Mouse (Mus musculus) layer of hippocampus, adult 18-20 months (tissue): ENCODE measurements around the gene Tspan1. TPM values are rescaled to one million over a fixed set of nuclear protein-coding genes. Genes with fewer than 3 reads are reported as not detected.

Source experiments
- DNase-seq, 2 experiments: peaks; one replicate each; pipeline ENCODE4 v3.0.0; 2022; ENCODE audit warnings: low spot score in 2 of 2
- total RNA-seq, 2 experiments: library from RNA; stranded (reverse); gene quantifications; 2 replicates each; pipeline ENCODE4 v1.2.3; 2021

The Tspan1 gene
- total RNA-seq, 2 experiments from 2014 or later = not detected

DNA sequence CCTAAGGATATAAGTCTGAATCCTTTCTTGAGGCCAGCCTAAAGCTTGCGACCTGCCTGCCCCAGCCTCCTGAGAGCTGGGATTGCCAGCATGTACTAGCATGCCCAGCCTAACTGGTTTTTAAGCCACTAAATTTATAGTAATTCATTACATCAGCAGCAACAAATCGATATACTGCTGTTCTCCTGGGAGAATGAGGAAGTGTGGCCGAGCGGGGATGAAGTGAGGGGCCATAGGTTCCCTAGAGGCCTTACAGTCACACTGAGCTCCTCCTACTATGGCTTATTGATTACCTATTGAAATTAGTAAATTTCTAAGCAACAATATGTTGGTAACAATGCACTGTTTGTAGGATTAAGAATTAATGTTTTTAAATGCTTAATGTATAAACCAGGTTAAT, 34.3 kb downstream of the Tspan1 start:
- no peak for DNase-seq

- DNase-seq = no peak
These were observed 39.4 kb downstream of the Tspan1 start for GRCm38 (mm10) chr4:116127956-116128355.

DNA sequence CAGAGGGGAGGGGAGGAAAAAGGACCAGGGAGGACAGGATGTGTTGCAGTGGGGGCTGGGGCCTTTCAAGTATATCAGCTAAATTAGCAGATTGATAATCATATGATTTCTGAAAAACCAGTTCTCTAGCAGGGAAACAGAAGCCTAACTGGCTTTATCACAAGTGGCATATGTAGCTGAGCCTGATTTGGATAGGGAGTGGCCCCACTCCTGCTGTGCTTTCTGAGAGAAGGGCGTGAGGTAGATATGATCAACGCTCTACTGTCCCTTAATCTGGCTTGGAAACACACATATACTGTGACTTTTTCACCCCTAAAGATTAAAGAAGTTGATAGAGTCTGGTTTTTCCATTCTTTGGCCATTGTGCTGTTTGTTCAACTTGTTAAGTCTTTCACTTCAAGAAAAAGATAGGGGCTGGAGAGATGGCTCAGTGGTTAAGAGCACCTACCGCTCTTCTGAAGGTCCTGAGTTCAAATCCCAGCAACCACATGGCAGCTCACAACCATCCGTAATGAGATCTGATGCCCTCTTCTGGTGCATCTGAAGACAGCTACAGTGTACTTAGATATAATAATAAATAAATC, 41.5 kb downstream of the Tspan1 start:
- peak in 1 of 2 experiments; percentile 26 for DNase-seq

GRCm38 (mm10) chr4:116123602-116124519, 43.5 kb downstream of the Tspan1 start, which contains the start of the genes Rad54l and Pomgnt1:
TSS of gene Rad54l (minus strand) at chr4:116123690.
TSS of gene Pomgnt1 (plus strand) at chr4:116123840.
- peak; percentile 72 to 78 for DNase-seq

DNA sequence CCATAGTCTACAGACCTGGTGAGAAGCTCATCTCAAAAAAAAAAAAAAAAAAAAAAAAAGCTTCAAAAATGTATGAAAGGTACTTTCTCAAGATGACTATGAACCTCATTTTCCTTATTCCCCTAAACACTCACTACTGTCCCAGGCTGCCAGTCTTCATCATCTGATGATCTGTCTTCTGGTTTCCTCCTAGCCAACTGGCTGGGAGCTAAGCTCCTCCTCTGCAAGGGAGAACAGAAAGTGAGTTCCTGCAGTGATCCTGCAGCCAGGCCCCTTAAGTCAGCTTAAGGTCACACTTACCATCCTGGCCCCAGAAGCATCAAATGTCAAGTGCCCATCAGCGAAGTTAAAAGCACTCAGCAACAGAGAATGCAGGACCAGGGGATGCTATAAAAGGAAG, 44.6 kb downstream of the Tspan1 start:
- no peak for DNase-seq

Other genes with a start within 250 kb of the Tspan1 start
- not detected for gene Dmbx1, start 227.7 kb downstream of the Tspan1 start, total RNA-seq
- 100 to 1,000 TPM; 136 to 145 TPM for gene Faah, start 149.7 kb downstream of the Tspan1 start, total RNA-seq
- 1 to 10 TPM; 9.6 TPM for gene Nsun4, start 113.7 kb downstream of the Tspan1 start, total RNA-seq
- 100 to 1,000 TPM; 395 to 403 TPM for gene Uqcrh, start 92.5 kb downstream of the Tspan1 start, total RNA-seq
- 10 to 100 TPM; 46.2 to 50.1 TPM for gene Lrrc41, start 92.3 kb downstream of the Tspan1 start, total RNA-seq
- under 1 TPM; 0.33 to 0.35 TPM for gene Rad54l, start 43.9 kb downstream of the Tspan1 start, total RNA-seq
- gene Pomgnt1, start 43.8 kb downstream of the Tspan1 start, total RNA-seq = 10 to 100 TPM; 67.5 to 68.1 TPM
- gene Lurap1, start 16.3 kb downstream of the Tspan1 start, total RNA-seq = 10 to 100 TPM; 22.9 to 24.6 TPM
- gene 1700042G07Rik, start 5.8 kb upstream of the Tspan1 start, total RNA-seq = not detected
- gene Gm49337, start 5.8 kb upstream of the Tspan1 start, total RNA-seq = 1 to 10 TPM; 1.5 to 3.6 TPM
- 10 to 100 TPM; 31.3 to 34.3 TPM for gene Pik3r3, start 54.0 kb upstream of the Tspan1 start, total RNA-seq